Mouse (Mus musculus) NIH3T3 (cell line): Measurements from ENCODE around the gene Atp11a.

ENCODE experiments used
- DNase-seq: peaks from one replicate; pipeline ENCODE4 v3.0.0-alpha.2; 2012; ENCODE audit warnings: low read depth

The Atp11a gene

DNA sequence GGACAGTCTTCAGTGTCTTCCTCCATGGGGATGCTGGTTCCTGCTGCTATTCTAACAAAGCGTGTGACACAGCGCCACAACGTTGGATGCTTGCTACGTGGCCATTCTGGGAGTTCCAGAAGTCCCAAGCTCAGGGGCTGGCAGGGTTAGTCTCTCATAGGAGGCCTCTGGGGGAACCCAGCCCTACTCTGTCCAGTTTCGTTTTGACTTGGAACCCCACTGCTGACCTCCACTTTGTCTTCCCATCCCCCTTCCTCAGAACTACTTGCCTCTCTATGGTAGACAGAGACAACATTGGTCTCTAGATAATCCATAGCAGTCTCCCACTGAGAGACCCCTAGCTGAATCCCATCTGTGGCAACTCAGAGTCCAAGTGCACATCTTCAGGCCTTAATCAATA lies 149.8 kb downstream of the Atp11a start:
- no peak for DNase-seq

GRCm38 (mm10) chr8:12907730-12908129 lies 150.9 kb downstream of the Atp11a start:
- no peak for DNase-seq

DNA sequence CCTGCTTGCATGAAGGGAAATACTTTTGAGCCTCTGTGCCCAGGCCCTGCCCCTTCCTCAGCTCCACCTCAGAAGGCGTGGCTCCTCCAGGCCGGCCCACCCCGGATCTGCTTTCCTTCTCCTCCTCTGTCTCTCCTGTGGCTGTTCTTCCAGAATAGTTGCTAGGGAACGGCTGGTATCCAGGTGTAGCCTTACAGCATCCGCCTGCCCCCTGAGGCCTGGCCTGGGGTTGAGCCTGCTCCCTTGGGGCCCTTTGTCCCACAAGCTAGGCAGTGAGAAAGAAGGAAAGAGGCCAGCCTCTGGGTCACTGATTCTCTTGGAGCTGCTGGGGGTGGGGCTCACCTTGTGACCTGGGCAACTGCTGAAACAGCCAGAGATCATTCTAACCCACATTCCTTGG lies 155.2 kb downstream of the Atp11a start:
- no peak for DNase-seq

DNA sequence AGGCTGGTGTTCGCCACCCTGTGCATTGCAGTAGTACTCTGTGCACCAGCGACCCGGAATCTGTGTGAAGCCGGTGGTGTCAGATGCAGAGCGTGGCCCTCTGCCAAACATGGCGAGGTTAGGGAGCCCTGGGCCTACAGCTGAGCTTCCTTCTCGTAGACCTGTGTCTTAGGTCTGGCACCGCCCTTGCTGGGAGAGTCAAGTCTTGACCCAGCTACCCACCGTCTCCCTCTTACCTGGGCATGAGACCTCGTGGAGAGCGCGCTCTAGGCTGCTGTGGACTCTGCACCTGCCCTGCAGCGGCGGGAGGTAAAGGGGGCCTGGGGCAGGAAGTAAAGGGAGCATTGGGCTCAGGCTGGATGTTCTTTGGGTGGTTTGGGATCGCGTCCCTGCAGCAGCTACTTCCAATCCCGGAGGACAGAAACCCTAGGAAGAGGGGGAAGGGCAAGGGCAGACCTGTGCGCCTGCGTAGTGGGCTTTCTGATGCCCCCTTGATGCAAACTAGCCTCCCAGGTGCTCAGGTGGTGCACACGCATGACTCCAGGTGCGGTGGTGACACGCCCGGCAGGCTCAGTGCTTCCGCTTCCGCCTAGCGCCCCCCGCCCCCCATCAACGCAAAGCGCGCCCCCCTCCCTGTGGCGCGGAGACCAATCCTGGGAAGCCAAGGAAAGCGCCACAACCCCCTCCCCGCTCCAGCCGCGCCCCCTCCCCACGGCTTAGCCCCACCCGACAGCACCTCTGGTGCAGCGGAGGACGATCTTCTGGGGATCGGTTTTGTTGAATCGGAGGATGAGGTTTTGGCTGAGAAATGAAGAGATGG lies 158.6 kb downstream of the Atp11a start:
- no peak for DNase-seq

- no peak for DNase-seq
Observed at GRCm38 (mm10) chr8:12916156-12916900, 159.5 kb downstream of the Atp11a start.

- no peak for DNase-seq
Observed at GRCm38 (mm10) chr8:12917029-12917428, 160.2 kb downstream of the Atp11a start.

DNA sequence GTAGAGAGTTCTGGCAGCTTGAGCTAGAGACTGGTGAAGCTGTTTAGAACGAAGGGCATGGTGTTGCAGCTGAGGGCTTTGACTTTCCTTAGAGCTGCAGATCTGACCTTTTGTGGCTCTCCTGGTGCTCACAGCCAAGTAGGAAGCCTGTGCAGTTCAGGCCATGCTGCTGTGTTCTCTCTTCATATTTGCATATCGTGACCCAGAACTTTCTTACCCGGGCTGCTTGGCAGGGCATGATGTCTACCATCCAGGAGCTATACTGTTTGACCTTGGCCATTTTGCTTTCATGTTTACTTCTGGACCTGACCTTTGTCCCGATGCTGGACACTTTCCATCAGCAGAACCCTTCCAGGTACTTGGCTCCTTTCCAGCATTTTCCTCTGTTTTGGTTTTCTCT lies 161.0 kb downstream of the Atp11a start:
- no peak for DNase-seq
